Mouse (Mus musculus): ENCODE data around the gene Spry1. TPM values are rescaled to one million over a fixed set of nuclear protein-coding genes. Genes with fewer than 3 reads are reported as not detected.

Spry1 gene
- polyA plus RNA-seq, 1 experiment from 2014 or later, result 9.2 TPM

DNA sequence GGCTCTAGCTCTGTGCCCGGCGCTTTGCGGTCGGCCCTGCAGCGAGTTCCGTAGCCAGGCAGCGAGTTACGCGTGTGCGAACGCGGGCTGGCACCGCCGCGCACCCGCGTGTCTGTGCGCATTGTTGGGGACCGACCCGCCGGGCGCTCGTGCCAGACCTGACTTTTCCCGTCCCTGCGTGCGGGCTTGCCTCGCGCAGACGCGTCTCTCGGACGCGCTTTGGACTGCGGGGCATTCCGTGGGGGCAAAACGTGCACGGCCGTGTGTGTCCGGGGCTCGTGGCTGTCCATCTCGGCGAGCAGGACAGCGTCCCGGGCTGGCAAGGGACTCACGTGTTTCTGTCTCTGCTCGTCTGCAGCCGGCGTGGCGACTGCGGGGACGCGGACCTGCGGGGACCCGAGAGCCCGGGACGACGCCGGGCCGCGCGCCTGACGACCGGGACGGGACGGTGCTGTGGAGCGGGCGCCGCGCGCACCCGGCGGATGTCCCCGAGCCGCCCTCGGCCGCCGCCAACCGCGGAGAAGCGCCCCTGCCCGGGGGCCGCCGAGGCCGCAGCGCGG, 495 bp downstream of the Spry1 start:
- H3K36me3 ChIP-seq (ENCODE audit: control insufficient read depth, insufficient read depth), result peaks cover 16% of the 10 kb centered on the region
- H3K9me3 ChIP-seq (ENCODE audit: control insufficient read depth), result no peaks in the 10 kb centered on the region
- no peaks in the 10 kb centered on the region; the same call in 1 of the 2 replicates for H3K4me1 ChIP-seq (replicated peaks; ENCODE audit: control insufficient read depth, insufficient read depth, low read length)
- peak; percentile 57 for ATAC-seq
- peak overlapping the region; percentile 86 for H3K27ac ChIP-seq (ENCODE audit: low read depth, low read length)
- peak overlapping the region; percentile 78 for H3K9ac ChIP-seq (ENCODE audit: low read depth, low read length)
- H3K4me2 ChIP-seq (replicated peaks; ENCODE audit: low read depth), result peak overlapping the region; percentile 76
- TF ChIP-seq CTCF (IDR thresholded peaks at IDR 0.05; ENCODE audit: low read depth), result no peak; the same call in 1 of the 2 replicates
- under 1% methylated on average over 80 of the region's 86 CpGs for WGBS
- H3K4me3 ChIP-seq (ENCODE audit: low read depth, low read length), result peak overlapping the region; percentile 83
- no peaks in the 10 kb centered on the region for H3K27me3 ChIP-seq (replicated peaks; ENCODE audit: control insufficient read depth, insufficient read depth, low read length)

DNA sequence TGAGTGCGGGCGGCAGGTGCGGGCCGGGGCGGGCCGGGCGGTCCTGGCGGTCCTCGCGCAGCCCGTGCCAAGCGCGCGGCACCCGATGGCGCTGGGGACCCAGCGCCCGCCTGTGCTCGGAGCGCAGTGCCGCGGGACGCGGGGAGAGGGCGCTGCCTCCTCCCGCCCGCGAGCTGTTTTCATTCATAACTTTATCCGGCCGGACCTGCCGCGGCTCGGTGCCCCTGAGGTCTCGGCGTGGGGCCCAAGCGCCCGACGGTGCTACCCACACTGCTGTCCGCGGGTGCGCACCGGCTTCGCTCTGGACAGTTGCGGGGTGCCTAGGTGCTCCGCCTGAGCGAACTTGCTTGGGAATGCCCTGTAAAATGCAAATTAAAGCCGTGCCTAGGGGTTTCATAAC, 1.1 kb downstream of the Spry1 start:
- peak; percentile 81 for TF ChIP-seq CTCF (IDR thresholded peaks at IDR 0.05; ENCODE audit: low read depth)
- Histone ChIP-seq H3K9me3 (ENCODE audit: control insufficient read depth) (no peaks in the 10 kb centered on the region), H3K27me3 (replicated peaks; ENCODE audit: control insufficient read depth, insufficient read depth, low read length) (no peaks in the 10 kb centered on the region), H3K9ac (ENCODE audit: low read depth, low read length) (peak overlapping the region; percentile 78), H3K36me3 (ENCODE audit: control insufficient read depth, insufficient read depth) (peaks cover 21% of the 10 kb centered on the region), H3K4me2 (replicated peaks; ENCODE audit: low read depth) (peak overlapping the region; percentile 76), H3K4me3 (ENCODE audit: low read depth, low read length) (peak overlapping the region; percentile 83), H3K4me1 (replicated peaks; ENCODE audit: control insufficient read depth, insufficient read depth, low read length) (no peaks in the 10 kb centered on the region; the same call in 1 of the 2 replicates), H3K27ac (ENCODE audit: low read depth, low read length) (peak overlapping the region; percentile 86)
- WGBS, result under 1% methylated on average over 26 of the region's 47 CpGs
- peak; percentile 72 for ATAC-seq

DNA sequence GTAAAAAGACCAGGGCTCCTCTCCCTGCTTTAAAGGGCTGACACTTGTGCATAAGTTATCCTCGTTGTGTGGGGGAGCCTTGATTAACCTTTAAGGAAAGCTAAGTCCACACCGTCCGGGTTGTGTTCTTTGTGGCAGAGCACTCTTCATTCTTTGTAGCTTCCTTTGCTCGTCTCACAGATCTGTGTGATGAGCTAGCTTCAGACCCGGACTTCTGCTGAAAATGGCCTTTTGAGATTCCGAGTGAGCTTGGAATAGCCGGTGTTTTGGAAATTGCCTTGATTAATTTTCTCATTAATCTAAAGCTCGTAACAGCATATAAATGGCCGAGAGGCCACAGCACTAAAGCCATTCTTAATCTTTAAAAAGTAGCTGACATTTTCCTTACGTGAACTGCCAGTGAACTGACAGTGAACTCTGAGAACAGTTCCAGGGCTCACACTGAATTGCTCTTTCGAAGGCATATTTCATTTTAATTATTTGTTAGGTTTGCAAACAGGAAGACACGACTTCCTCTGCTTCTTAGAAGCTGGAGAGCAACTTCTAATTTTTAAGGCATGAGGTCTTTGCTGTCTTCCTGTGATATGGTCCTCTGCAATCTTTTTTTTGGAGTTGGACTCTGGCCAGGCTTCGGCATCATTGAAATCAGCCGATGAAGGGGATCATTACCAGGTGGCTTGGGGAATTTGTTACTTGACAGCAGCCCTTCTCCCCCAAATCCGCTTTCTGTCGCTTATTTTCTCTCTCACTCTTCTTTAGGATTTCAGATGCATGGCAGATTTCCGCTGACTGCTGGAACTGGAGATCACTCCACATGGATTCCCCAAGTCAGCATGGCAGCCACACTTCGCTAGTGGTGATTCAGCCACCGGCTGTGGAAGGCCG, 2.3 kb downstream of the Spry1 start:
- Histone ChIP-seq H3K4me1 (replicated peaks; ENCODE audit: control insufficient read depth, insufficient read depth, low read length) (no peaks in the 10 kb centered on the region; the same call in 1 of the 2 replicates), H3K4me3 (ENCODE audit: low read depth, low read length) (peak overlapping the region; percentile 83), H3K27me3 (replicated peaks; ENCODE audit: control insufficient read depth, insufficient read depth, low read length) (no peaks in the 10 kb centered on the region), H3K27ac (ENCODE audit: low read depth, low read length) (no peak overlapping the region; the same call in 1 of the 2 replicates), H3K36me3 (ENCODE audit: control insufficient read depth, insufficient read depth) (peaks cover 26% of the 10 kb centered on the region), H3K9me3 (ENCODE audit: control insufficient read depth) (no peaks in the 10 kb centered on the region), H3K4me2 (replicated peaks; ENCODE audit: low read depth) (peak overlapping the region; percentile 76), H3K9ac (ENCODE audit: low read depth, low read length) (peak overlapping the region; percentile 78; the same call in 1 of the 2 replicates)
- WGBS, result 38% methylated on average over 20 of the region's 20 CpGs
- no peak for TF ChIP-seq CTCF (IDR thresholded peaks at IDR 0.05; ENCODE audit: low read depth)
- no peak for ATAC-seq

DNA sequence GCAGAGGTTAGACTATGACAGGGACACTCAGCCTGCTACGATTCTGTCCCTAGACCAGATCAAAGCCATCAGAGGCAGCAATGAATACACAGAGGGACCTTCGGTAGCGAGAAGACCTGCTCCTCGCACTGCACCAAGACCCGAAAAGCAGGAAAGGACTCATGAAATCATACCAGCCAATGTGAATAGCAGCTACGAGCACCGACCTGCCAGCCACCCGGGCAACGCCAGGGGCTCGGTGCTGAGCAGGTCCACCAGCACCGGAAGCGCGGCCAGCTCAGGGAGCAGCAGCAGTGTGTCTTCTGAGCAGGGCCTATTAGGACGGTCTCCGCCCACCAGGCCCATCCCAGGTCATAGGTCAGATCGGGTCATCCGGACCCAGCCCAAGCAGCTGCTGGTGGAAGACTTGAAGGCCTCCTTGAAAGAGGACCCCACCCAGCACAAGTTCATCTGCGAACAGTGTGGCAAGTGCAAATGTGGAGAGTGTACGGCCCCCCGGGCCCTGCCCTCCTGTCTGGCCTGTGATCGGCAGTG, 3.0 kb downstream of the Spry1 start:
- TF ChIP-seq CTCF (IDR thresholded peaks at IDR 0.05; ENCODE audit: low read depth), result no peak
- H3K36me3 ChIP-seq (ENCODE audit: control insufficient read depth, insufficient read depth), result peaks cover 27% of the 10 kb centered on the region
- no peak overlapping the region for H3K27ac ChIP-seq (ENCODE audit: low read depth, low read length)
- no peaks in the 10 kb centered on the region for H3K9me3 ChIP-seq (ENCODE audit: control insufficient read depth)
- peak overlapping the region; percentile 83 for H3K4me3 ChIP-seq (ENCODE audit: low read depth, low read length)
- H3K9ac ChIP-seq (ENCODE audit: low read depth, low read length), result no peak overlapping the region
- ATAC-seq, result no peak
- H3K4me1 ChIP-seq (replicated peaks; ENCODE audit: control insufficient read depth, insufficient read depth, low read length), result no peaks in the 10 kb centered on the region; the same call in 1 of the 2 replicates
- H3K4me2 ChIP-seq (replicated peaks; ENCODE audit: low read depth), result peak overlapping the region; percentile 76
- no peaks in the 10 kb centered on the region for H3K27me3 ChIP-seq (replicated peaks; ENCODE audit: control insufficient read depth, insufficient read depth, low read length)
- WGBS, result 64% methylated on average over 21 of the region's 21 CpGs

DNA sequence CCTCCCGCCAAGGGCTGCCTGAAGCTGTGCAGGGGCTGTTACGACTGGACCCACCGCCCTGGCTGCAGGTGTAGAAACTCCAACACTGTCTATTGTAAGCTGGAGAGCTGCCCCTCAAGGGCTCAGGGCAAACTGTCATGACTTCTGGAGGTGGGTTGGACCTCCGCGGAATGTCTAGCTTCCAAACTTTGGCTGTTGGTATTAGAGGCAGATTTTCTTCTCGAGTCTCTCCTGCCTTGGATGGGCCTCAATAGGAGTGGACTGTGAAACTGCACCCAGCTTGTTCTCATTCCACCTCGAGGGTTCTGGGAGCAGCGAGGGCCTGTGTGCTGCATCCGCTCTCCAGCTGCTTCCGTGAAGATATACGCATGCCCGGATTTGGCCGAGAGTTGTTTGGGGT, 3.7 kb downstream of the Spry1 start:
- no peak overlapping the region for H3K9ac ChIP-seq (ENCODE audit: low read depth, low read length)
- no peak for TF ChIP-seq CTCF (IDR thresholded peaks at IDR 0.05; ENCODE audit: low read depth)
- no peaks in the 10 kb centered on the region for H3K9me3 ChIP-seq (ENCODE audit: control insufficient read depth)
- no peak overlapping the region for H3K4me3 ChIP-seq (ENCODE audit: low read depth, low read length)
- no peaks in the 10 kb centered on the region for H3K27me3 ChIP-seq (replicated peaks; ENCODE audit: control insufficient read depth, insufficient read depth, low read length)
- ATAC-seq, result no peak
- peak overlapping the region; percentile 23; the same call in 1 of the 2 replicates for H3K27ac ChIP-seq (ENCODE audit: low read depth, low read length)
- H3K36me3 ChIP-seq (ENCODE audit: control insufficient read depth, insufficient read depth), result peaks cover 32% of the 10 kb centered on the region
- H3K4me1 ChIP-seq (replicated peaks; ENCODE audit: control insufficient read depth, insufficient read depth, low read length), result no peaks in the 10 kb centered on the region; the same call in 1 of the 2 replicates
- WGBS, result 85% methylated on average over 13 of the region's 13 CpGs
- peak overlapping the region; percentile 76 for H3K4me2 ChIP-seq (replicated peaks; ENCODE audit: low read depth)

DNA sequence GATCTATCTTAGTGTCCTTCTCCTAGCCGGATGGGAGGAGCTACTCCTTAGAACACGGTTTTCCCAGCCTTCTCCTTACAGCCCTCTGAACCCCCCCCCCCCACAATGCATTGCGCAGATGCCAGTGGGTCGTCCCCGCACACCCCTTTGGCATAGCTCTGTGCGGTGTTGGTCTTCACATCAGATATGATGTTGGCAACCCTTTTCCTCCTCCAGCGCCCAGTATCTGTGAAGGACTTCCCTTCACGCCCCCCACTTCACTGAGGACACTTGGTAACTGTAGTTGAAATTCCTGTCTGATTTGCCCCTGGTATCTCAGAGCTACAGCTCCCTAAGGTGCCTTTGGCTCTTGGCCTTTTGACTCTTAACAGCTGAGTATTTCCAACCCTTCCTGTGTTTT, 4.2 kb downstream of the Spry1 start:
- Histone ChIP-seq H3K27ac (ENCODE audit: low read depth, low read length) (no peak overlapping the region), H3K36me3 (ENCODE audit: control insufficient read depth, insufficient read depth) (peaks cover 32% of the 10 kb centered on the region), H3K4me3 (ENCODE audit: low read depth, low read length) (no peak overlapping the region), H3K9ac (ENCODE audit: low read depth, low read length) (no peak overlapping the region), H3K9me3 (ENCODE audit: control insufficient read depth) (no peaks in the 10 kb centered on the region), H3K4me2 (replicated peaks; ENCODE audit: low read depth) (peak overlapping the region; percentile 35; the same call in 1 of the 2 replicates), H3K27me3 (replicated peaks; ENCODE audit: control insufficient read depth, insufficient read depth, low read length) (no peaks in the 10 kb centered on the region), H3K4me1 (replicated peaks; ENCODE audit: control insufficient read depth, insufficient read depth, low read length) (no peaks in the 10 kb centered on the region; the same call in 1 of the 2 replicates)
- no peak for ATAC-seq
- TF ChIP-seq CTCF (IDR thresholded peaks at IDR 0.05; ENCODE audit: low read depth), result no peak
- 80% methylated on average over 8 of the region's 8 CpGs for WGBS

Measured in intestine, postnatal 0 days (tissue).